Comparison of ENCODE assay signal across 7 mouse cellular contexts in the genomic region with DNA sequence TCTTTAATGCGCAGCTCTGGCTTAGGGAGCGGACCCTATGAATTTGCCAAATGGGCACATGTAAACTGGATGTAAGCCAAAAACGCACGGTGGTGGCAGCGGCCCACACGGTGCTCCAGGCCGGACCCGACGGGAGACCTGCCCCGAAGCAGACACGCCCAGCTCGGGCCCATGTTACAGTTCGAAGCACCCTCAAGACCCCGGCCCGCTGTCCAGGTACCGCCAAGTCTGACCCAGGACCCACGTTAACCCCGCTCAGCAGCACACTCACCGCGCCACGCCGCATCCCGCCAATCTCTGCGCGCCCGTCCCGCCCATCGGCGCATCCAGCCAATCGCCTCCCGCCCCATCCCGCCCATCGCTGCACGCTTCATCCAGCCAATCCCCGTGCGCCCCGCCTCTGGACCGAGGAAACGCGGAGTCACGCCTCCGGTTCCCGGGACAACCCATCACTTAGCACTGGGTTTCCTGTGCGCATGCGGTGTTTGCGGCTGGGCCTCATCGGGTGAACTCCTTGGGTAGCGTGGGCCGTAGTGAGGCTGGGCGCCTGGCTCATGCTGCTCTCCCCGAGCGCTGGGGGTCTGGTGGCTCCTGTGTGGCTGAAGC. TPM values are rescaled to one million over a fixed set of nuclear protein-coding genes. Genes with fewer than 3 reads are reported as not detected.
A peak's percentile ranks its signal among the peaks of the same experiment; 100 is the strongest.
DNase-seq lines count a peak whose midpoint lies in the region; ATAC-seq lines count a peak whose summit lies in the region.

Gene Pold2, minus strand, starts transcription at position 372 of the 606 bp plus-strand sequence.

- peaks cover 5% of the 10 kb centered on the region for H3K36me3 ChIP-seq in embryonic facial prominence, embryonic 11.5 days (replicated peaks; ENCODE audit: control insufficient read depth, insufficient read depth, low read depth, low read length)
- peaks cover 38% of the 10 kb centered on the region for H3K36me3 ChIP-seq in limb, embryonic 10.5 days
- peaks cover 29% of the 10 kb centered on the region for H3K36me3 ChIP-seq in midbrain, embryonic 13.5 days

- peaks cover 5% of the 10 kb centered on the region; the same call in 1 of the 2 replicates for H3K4me1 ChIP-seq in embryonic facial prominence, embryonic 11.5 days (ENCODE audit: control insufficient read depth, insufficient read depth, low read length)
- H3K4me1 ChIP-seq in limb, embryonic 10.5 days = peaks cover 34% of the 10 kb centered on the region
- H3K4me1 ChIP-seq in midbrain, embryonic 13.5 days (replicated peaks) = peaks cover 29% of the 10 kb centered on the region

- ATAC-seq in embryonic facial prominence, embryonic 11.5 days (replicated peaks; ENCODE audit: insufficient number of reproducible peaks, low FRiP score, low TSS enrichment, low read depth) = peak; percentile 98
- ATAC-seq in granulocyte monocyte progenitor cell, adult 5-6 weeks (replicated peaks; ENCODE audit: poor library complexity, severe bottlenecking) = peak; percentile 93
- peak; percentile 99 for ATAC-seq in midbrain, embryonic 13.5 days

- under 1% methylated on average over 52 of the region's 52 CpGs for WGBS in embryonic facial prominence, embryonic 11.5 days
- under 1% methylated on average over 52 of the region's 52 CpGs for WGBS in limb, embryonic 10.5 days
- under 1% methylated on average over 52 of the region's 52 CpGs for WGBS in midbrain, embryonic 13.5 days

- peak within 1 kb of the TSS; percentile 63 for H3K4me3 ChIP-seq in embryonic facial prominence, embryonic 11.5 days (ENCODE audit: low read depth, low read length)
- H3K4me3 ChIP-seq in limb, embryonic 10.5 days = peak within 1 kb of the TSS; percentile 73
- H3K4me3 ChIP-seq in midbrain, embryonic 13.5 days (replicated peaks) = peak within 1 kb of the TSS; percentile 65

- peak within 1 kb of the TSS; percentile 65 for H3K4me2 ChIP-seq in embryonic facial prominence, embryonic 11.5 days (ENCODE audit: low read depth, low read length)
- H3K4me2 ChIP-seq in midbrain, embryonic 13.5 days (replicated peaks) = peak within 1 kb of the TSS; percentile 67

- peak; percentile 99 for DNase-seq in adrenal gland, postnatal 14 days
- peak; percentile 99 for DNase-seq in embryonic facial prominence, embryonic 11.5 days (ENCODE audit: low spot score)
- DNase-seq in kidney, adult 11 months = peak; percentile 97
- DNase-seq in limb, embryonic 10.5 days (ENCODE audit: low spot score) = peak; percentile 99
- DNase-seq in spleen, adult 12 weeks (ENCODE audit: low spot score) = peak; percentile 93

- H3K27ac ChIP-seq in embryonic facial prominence, embryonic 11.5 days (replicated peaks; ENCODE audit: low read depth, low read length) = peak within 1 kb of the TSS; percentile 78
- H3K27ac ChIP-seq in limb, embryonic 10.5 days = peak within 1 kb of the TSS; percentile 90
- H3K27ac ChIP-seq in midbrain, embryonic 13.5 days = peak within 1 kb of the TSS; percentile 87

- H3K9ac ChIP-seq in embryonic facial prominence, embryonic 11.5 days (replicated peaks; ENCODE audit: low read length) = peak within 1 kb of the TSS; percentile 71
- H3K9ac ChIP-seq in midbrain, embryonic 13.5 days (replicated peaks) = peak within 1 kb of the TSS; percentile 69

- no peaks in the 10 kb centered on the region for H3K9me3 ChIP-seq in embryonic facial prominence, embryonic 11.5 days (replicated peaks; ENCODE audit: control insufficient read depth, low read length)
- H3K9me3 ChIP-seq in limb, embryonic 10.5 days (replicated peaks) = no peaks in the 10 kb centered on the region
- H3K9me3 ChIP-seq in midbrain, embryonic 13.5 days = no peaks in the 10 kb centered on the region

- no peaks in the 10 kb centered on the region for H3K27me3 ChIP-seq in embryonic facial prominence, embryonic 11.5 days (ENCODE audit: control insufficient read depth, insufficient read depth, low read length)
- H3K27me3 ChIP-seq in limb, embryonic 10.5 days (ENCODE audit: low read depth, poor library complexity, severe bottlenecking) = no peaks in the 10 kb centered on the region
- H3K27me3 ChIP-seq in midbrain, embryonic 13.5 days = no peaks in the 10 kb centered on the region

RNA-seq across cellular contexts. Expression of gene Pold2, which starts in this region (rescaled TPM):
- 35.6 and 42.1 TPM in 2 replicates for total RNA-seq in adrenal gland, postnatal 14 days (2021)
- polyA plus RNA-seq in embryonic facial prominence, embryonic 11.5 days (2014; fragmentation: Nextera tagmentation; extraction: Ambion mirVana) = 101 and 105 TPM in 2 replicates
- 84.1 and 88.5 TPM in 2 replicates for total RNA-seq in granulocyte monocyte progenitor cell, adult 5-6 weeks (2014; fragmentation: Nextera tagmentation)
- total RNA-seq in granulocyte monocyte progenitor cell, adult 5-6 weeks (2017) = 55.8 and 95.4 TPM in 2 replicates
- 165 and 175 TPM in 2 replicates for polyA plus RNA-seq in limb, embryonic 10.5 days (2016; fragmentation: Nextera tagmentation; extraction: Ambion mirVana)
- polyA plus RNA-seq in midbrain, embryonic 13.5 days (2015; fragmentation: Nextera tagmentation; extraction: Ambion mirVana) = 55.4 and 63.0 TPM in 2 replicates

Comparison
In these comparisons a context has a peak if more than half of its experiments do, and no peak if none do; other contexts are left out.
1. Peak in every context shown above with its lines: DNase-seq, ATAC-seq, H3K4me3 ChIP-seq and H3K27ac ChIP-seq.